Mouse (Mus musculus): ENCODE results near the gene Cyp2c40.
"Not testable (repeated sequence)": the region's sequence is repeated elsewhere in the genome, so short reads cannot be mapped to it uniquely, and the experiment has no call there.

DNA sequence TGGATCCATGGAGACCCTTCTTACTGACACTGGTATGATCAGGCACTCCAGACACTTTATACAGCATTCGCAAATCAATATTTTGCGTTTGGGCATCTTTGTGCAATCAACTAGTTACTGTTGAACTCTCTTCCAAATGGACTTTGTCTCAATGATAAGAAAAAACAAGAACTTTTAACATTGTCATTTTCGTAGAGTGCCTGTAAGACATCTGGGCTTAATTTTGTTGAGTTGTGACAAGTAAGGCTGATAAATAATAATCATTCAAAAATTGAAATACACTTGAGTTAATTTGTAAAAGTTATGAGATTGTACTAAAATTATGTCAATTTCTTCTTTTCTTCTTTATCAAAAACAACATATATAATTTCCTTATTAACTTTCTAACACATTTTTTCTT, at the start of gene Cyp2c40:
- not testable (repeated sequence) for TF ChIP-seq CTCF (conservative IDR thresholded peaks at IDR 0.05; ENCODE audit: low read length); NANOG (IDR thresholded peaks at IDR 0.05; ENCODE audit: borderline replicate concordance, low read length)
